Mouse (Mus musculus) lung, postnatal 4 days (tissue): Measurements from ENCODE around the gene Osbpl7.

Experiments
- DNase-seq, 2 experiments: peaks; one replicate each; pipeline ENCODE4 v3.0.0; 2021

Osbpl7 gene

GRCm38 (mm10) chr11:97040301-97041021, 10.0 kb upstream of the Osbpl7 start:
- no peak for DNase-seq

GRCm38 (mm10) chr11:97041022-97041899, 9.2 kb upstream of the Osbpl7 start, which contains the start of the genes Lrrc46 and Mrpl10:
Gene Lrrc46 (minus strand): TSS chr11:97041407.
Gene Mrpl10 (plus strand): TSS chr11:97041560.
- peak; percentile 90 to 91 for DNase-seq

- no peak for DNase-seq
These were observed 5.5 kb upstream of the Osbpl7 start for GRCm38 (mm10) chr11:97044902-97045301.

- no peak for DNase-seq
These were observed 4.6 kb upstream of the Osbpl7 start for GRCm38 (mm10) chr11:97045861-97046260.

- no peak for DNase-seq
These were observed 2.3 kb upstream of the Osbpl7 start for GRCm38 (mm10) chr11:97048090-97048650.

GRCm38 (mm10) chr11:97049492-97050085, 839 bp upstream of the Osbpl7 start:
- DNase-seq, result no peak

GRCm38 (mm10) chr11:97050944-97051586, 637 bp downstream of the Osbpl7 start:
- peak in 1 of 2 experiments; percentile 14 for DNase-seq

GRCm38 (mm10) chr11:97052219-97052646, 1.8 kb downstream of the Osbpl7 start:
- peak; percentile 71 to 87 for DNase-seq

GRCm38 (mm10) chr11:97063274-97063920, 13.0 kb downstream of the Osbpl7 start:
- DNase-seq, result no peak

GRCm38 (mm10) chr11:97063921-97064295, 13.5 kb downstream of the Osbpl7 start:
- DNase-seq, result no peak

GRCm38 (mm10) chr11:97065538-97066295, 15.3 kb downstream of the Osbpl7 start:
- DNase-seq, result no peak

- DNase-seq, result no peak
These were observed 16.4 kb downstream of the Osbpl7 start for GRCm38 (mm10) chr11:97066656-97067360.

- no peak for DNase-seq
These were observed 18.9 kb downstream of the Osbpl7 start for GRCm38 (mm10) chr11:97069333-97069732.

GRCm38 (mm10) chr11:97069770-97070169, 19.3 kb downstream of the Osbpl7 start:
- DNase-seq, result no peak

GRCm38 (mm10) chr11:97071129-97071528, 20.7 kb downstream of the Osbpl7 start:
- no peak for DNase-seq

GRCm38 (mm10) chr11:97072533-97072932, 22.1 kb downstream of the Osbpl7 start:
- peak in 1 of 2 experiments; percentile 58 for DNase-seq

- peak in 1 of 2 experiments; percentile 73 for DNase-seq
These were observed 23.8 kb downstream of the Osbpl7 start for GRCm38 (mm10) chr11:97074235-97074634.

GRCm38 (mm10) chr11:97078751-97079150, 28.3 kb downstream of the Osbpl7 start:
- peak in 1 of 2 experiments; percentile 29 for DNase-seq

- DNase-seq, result no peak
These were observed 29.9 kb downstream of the Osbpl7 start for GRCm38 (mm10) chr11:97080291-97080690.

GRCm38 (mm10) chr11:97082977-97083376, 32.5 kb downstream of the Osbpl7 start:
- DNase-seq, result peak; percentile 52 to 65
